21 mouse cellular contexts compared by ENCODE assay signal in the genomic region with DNA sequence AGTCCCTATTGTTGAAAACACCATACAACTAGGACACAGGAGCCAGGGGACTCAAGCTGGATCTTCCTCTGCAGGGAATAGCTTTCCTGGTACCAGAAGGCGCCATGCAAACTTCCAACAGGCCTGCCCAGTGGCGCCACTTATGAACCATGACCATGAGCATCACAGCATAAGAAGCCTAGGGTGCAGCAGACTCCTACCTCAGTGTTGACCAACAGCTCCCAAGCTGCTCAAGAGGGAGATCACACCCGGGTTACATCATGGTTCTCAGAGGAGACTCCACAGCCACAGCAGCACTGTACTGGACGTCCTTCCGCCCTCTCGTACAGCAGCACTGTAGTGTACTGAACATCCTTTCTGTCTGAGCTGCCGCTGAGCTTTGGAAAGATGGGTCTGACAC. TPM values are rescaled to one million over a fixed set of nuclear protein-coding genes. Genes with fewer than 3 reads are reported as not detected.
DNase-seq lines count a peak whose midpoint lies in the region; ATAC-seq and TF ChIP-seq lines count a peak whose summit lies in the region.
"Had no signal": no experiment of that assay in that cellular context is flagged by ENCODE, and none has a peak within 500 bp of the region (broad histone marks: within the 10 kb centered on the region; RNA-seq: fewer than 3 reads in every experiment).

No protein-coding gene starts in this region.

- H3K4me2 ChIP-seq in myocyte (ENCODE audit: low read depth) = peak overlapping the region; percentile 10
- no peak overlapping the region for H3K4me2 ChIP-seq in hindbrain, embryonic 13.5 days

- H3K4me3 ChIP-seq in limb, embryonic 10.5 days = no peak overlapping the region
- H3K4me3 ChIP-seq in myocyte = no peak overlapping the region
- no peak overlapping the region for H3K4me3 ChIP-seq in hindbrain, embryonic 13.5 days

- H3ac ChIP-seq in myocyte (ENCODE audit: control insufficient read depth, insufficient read length) = no peak overlapping the region

- ATAC-seq in hindbrain, embryonic 13.5 days (ENCODE audit: low FRiP score) = no peak
- ATAC-seq: activated CD4-positive, CD25-positive, alpha-beta regulatory T cell, adult 4 months; CD4-positive, CD25-positive, alpha-beta regulatory T cell, adult 4 months; Patski had no signal

- intact Hi-C loops in heart, postnatal 14 days (cut with DNase I) = no loop called here

- H3K4me1 ChIP-seq in limb, embryonic 10.5 days = peaks cover 28% of the 10 kb centered on the region
- H3K4me1 ChIP-seq in hindbrain, embryonic 13.5 days (replicated peaks) = peaks cover 33% of the 10 kb centered on the region

- no peaks in the 10 kb centered on the region for H3K79me2 ChIP-seq in myocyte (ENCODE audit: control insufficient read depth, insufficient read depth)

- H3K9me3 ChIP-seq in limb, embryonic 10.5 days (replicated peaks) = no peaks in the 10 kb centered on the region
- no peaks in the 10 kb centered on the region for H3K9me3 ChIP-seq in hindbrain, embryonic 13.5 days
- H3K9me3 ChIP-seq: G1E had no signal

- H3K27me3 ChIP-seq in limb, embryonic 10.5 days (ENCODE audit: low read depth, poor library complexity, severe bottlenecking) = no peaks in the 10 kb centered on the region
- no peaks in the 10 kb centered on the region for H3K27me3 ChIP-seq in myocyte (ENCODE audit: control insufficient read depth, insufficient read depth, insufficient read length)
- no peaks in the 10 kb centered on the region for H3K27me3 ChIP-seq in hindbrain, embryonic 13.5 days
- H3K27me3 ChIP-seq: CH12.LX, Patski had no signal

- TF ChIP-seq POLR2A in myocyte (IDR thresholded peaks at IDR 0.05; ENCODE audit: insufficient read length, low read depth) = no peak

- 92% methylated on average over 7 of the region's 7 CpGs for WGBS in limb, embryonic 10.5 days
- 94% methylated on average over 7 of the region's 7 CpGs for WGBS in hindbrain, embryonic 13.5 days

- 0 out of 2 replicates have a peak overlapping the region, but pooled peaks have one; percentile 33 for H3K27ac ChIP-seq in limb, embryonic 10.5 days
- H3K27ac ChIP-seq in hindbrain, embryonic 13.5 days = no peak overlapping the region

- no peak overlapping the region for H3K9ac ChIP-seq in hindbrain, embryonic 13.5 days

- peak; percentile 93 for DNase-seq in heart, adult 11 months
- DNase-seq in heart, postnatal 14 days = no peak
- DNase-seq in limb, embryonic 10.5 days (ENCODE audit: low spot score) = no peak
- no peak for DNase-seq in urinary bladder, adult 2 months (ENCODE audit: low spot score)
- DNase-seq: adrenal gland, adult 2 months; adrenal gland, adult 8-10 months; adrenal gland, postnatal 10 days; adrenal gland, postnatal 14 days; adrenal gland, postnatal 25 days; adrenal gland, postnatal 36 days; B cell, adult 2 months; cerebellum, adult 11 months; cerebellum, adult 11-12 months; cerebellum, adult 18-20 months had no signal

- no peaks in the 10 kb centered on the region for H3K36me3 ChIP-seq in limb, embryonic 10.5 days
- H3K36me3 ChIP-seq in myocyte (ENCODE audit: control insufficient read depth, insufficient read depth) = no peaks in the 10 kb centered on the region
- no peaks in the 10 kb centered on the region for H3K36me3 ChIP-seq in hindbrain, embryonic 13.5 days
- H3K36me3 ChIP-seq: G1E had no signal

TF ChIP-seq in myocyte, 11 proteins besides CTCF, POLR2A, EP300 and RAD21:
- TF ChIP-seq CEBPB (IDR thresholded peaks at IDR 0.05; ENCODE audit: insufficient read depth, poor library complexity, severe bottlenecking) (no peak), TCF3 (IDR thresholded peaks at IDR 0.05; ENCODE audit: insufficient read length, low read depth) (no peak), MYOD1 (IDR thresholded peaks at IDR 0.05; ENCODE audit: control insufficient read depth in 1 of 3, insufficient read length in 2 of 3, low read depth in 2 of 3) (no peak), E2F4 (IDR thresholded peaks at IDR 0.05; ENCODE audit: insufficient read depth) (no peak), POLR2AphosphoS2 (IDR thresholded peaks at IDR 0.05; ENCODE audit: insufficient read length, low read depth) (no peak), MYOG (IDR thresholded peaks at IDR 0.05; ENCODE audit: control insufficient read depth in 1 of 3, insufficient read depth in 1 of 3, insufficient read length in 2 of 3, low read depth in 2 of 3) (no peak), REST (IDR thresholded peaks at IDR 0.05; ENCODE audit: insufficient read depth, insufficient read length) (no peak), MAX (IDR thresholded peaks at IDR 0.05; ENCODE audit: low read depth) (no peak), TCF12 (IDR thresholded peaks at IDR 0.05; ENCODE audit: insufficient read depth, poor library complexity, severe bottlenecking) (no peak), USF1 (IDR thresholded peaks at IDR 0.05; ENCODE audit: low read depth) (no peak), SRF (IDR thresholded peaks at IDR 0.05; ENCODE audit: control insufficient read depth, insufficient read length, low read depth) (no peak)

RNA-seq across cellular contexts. Expression of gene Angptl2, which starts 32.5 kb away (rescaled TPM):
- total RNA-seq in heart, postnatal 14 days (2021) = 10 to 100 TPM; 83.2 to 85.0 TPM
- polyA plus RNA-seq in limb, embryonic 10.5 days (2016; fragmentation: Nextera tagmentation; extraction: Ambion mirVana) = 40.1 and 51.8 TPM in 2 replicates
- 130 TPM for polyA plus RNA-seq in myocyte (2012; fragmentation: generic; extraction: Trizol)
- polyA plus RNA-seq in urinary bladder, adult 2 months (2012; rRNA removed) = 67.7 and 73.5 TPM in 2 replicates
- 16.9 and 17.9 TPM in 2 replicates for polyA plus RNA-seq in hindbrain, embryonic 13.5 days (2015; fragmentation: Nextera tagmentation; extraction: Ambion mirVana)
- polyA plus RNA-seq: G1E had no signal

RNA-seq across cellular contexts. Expression of gene Garnl3, which starts 51.9 kb away (rescaled TPM):
- total RNA-seq in heart, postnatal 14 days (2021) = 1 to 10 TPM; 4.1 to 4.2 TPM
- polyA plus RNA-seq in limb, embryonic 10.5 days (2016; fragmentation: Nextera tagmentation; extraction: Ambion mirVana) = 8.6 and 9.4 TPM in 2 replicates
- polyA plus RNA-seq in myocyte (2012; fragmentation: generic; extraction: Trizol) = 2.1 TPM
- 3.7 TPM in 2 replicates for polyA plus RNA-seq in urinary bladder, adult 2 months (2012; rRNA removed)
- 36.6 and 39.4 TPM in 2 replicates for polyA plus RNA-seq in hindbrain, embryonic 13.5 days (2015; fragmentation: Nextera tagmentation; extraction: Ambion mirVana)
- polyA plus RNA-seq: G1E had no signal
